Mouse (Mus musculus) megakaryocyte, embryonic 14.5 days (primary cell): Measurements from ENCODE around the gene Slc22a3.

ENCODE experiments used
- FLI1 ChIP-seq: IDR thresholded peaks from 2 replicates; pipeline ENCODE4 v1.6.1; 2012; ENCODE audit warnings: low read length, inconsistent platforms, mixed read lengths
- GATA1 ChIP-seq: IDR thresholded peaks from 3 replicates; pipeline ENCODE4 v1.6.1; 2012; ENCODE audit warnings: mixed read lengths, low read length, inconsistent platforms, borderline replicate concordance

DNA sequence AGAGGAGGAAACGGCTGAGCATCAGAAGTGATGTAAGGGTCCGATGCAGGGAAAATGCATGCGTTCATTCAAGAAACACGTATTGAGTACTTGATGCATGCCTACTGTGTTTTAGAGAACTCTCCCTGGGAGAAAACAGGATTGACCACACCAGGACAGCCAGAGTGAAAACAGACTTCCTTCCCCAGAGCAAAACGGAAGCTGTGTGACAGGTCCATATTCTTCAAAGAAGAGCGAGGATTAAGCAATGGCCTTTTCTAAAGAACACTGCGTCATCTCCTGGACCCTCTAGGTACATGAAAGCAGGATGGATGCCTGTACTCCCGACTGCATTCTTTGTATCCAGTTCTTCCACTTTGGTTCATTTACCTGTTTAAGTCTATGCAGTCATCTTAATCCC is 8.1 kb downstream of the Slc22a3 start:
- TF ChIP-seq GATA1 (no peak), FLI1 (no peak)
